Mouse (Mus musculus) heart, postnatal 0 days (tissue): ENCODE data around the gene Cabp4.

Source experiments
- CTCF ChIP-seq: IDR thresholded peaks from 2 replicates; pipeline ENCODE4 v1.5.1; 2016; ENCODE audit warnings: antibody characterized with exemption, control low read depth, low read depth
- EP300 ChIP-seq: IDR thresholded peaks from 2 replicates; pipeline ENCODE4 v1.6.1; 2016; ENCODE audit warnings: antibody characterized with exemption, low read depth

DNA sequence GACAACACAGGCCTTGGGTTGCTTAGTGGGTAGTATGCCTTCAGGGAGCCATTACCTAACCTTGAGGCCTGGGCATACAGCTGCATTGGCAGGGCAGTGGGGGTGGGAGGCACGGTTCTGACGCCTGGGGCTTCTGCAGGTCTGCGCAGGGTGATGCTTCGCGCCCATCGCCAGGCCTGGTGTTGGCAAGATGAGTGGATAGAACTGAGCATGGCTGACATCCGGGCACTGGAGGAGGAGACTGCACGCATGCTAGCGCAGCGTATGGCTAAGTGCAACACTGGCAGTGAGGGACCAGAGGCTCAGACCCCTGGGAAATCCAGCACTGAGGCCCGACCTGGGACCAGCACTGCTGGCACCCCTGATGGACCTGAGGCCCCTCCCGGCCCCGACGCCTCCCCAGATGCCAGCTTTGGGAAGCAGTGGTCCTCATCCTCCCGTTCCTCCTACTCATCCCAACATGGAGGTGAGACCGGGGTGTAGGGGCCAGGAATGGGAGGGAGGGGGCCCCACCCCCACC, 39.1 kb downstream of the Cabp4 start:
- TF ChIP-seq CTCF (no peak), EP300 (no peak)
